Mouse (Mus musculus): ENCODE data around the gene Gfra1. TPM values are rescaled to one million over a fixed set of nuclear protein-coding genes. Genes with fewer than 3 reads are reported as not detected.

Gfra1 gene
- polyA plus RNA-seq, 1 experiment, result 25.1 TPM

GRCm38 (mm10) chr19:58295986-58296841 lies 159.5 kb downstream of the Gfra1 start:
- Histone ChIP-seq H3K4me3 (ENCODE audit: insufficient read depth, low read length) (no peak overlapping the region), H3K27ac (ENCODE audit: insufficient read depth, low read length) (no peak overlapping the region), H3K4me1 (ENCODE audit: control insufficient read depth, insufficient read depth, low read length) (no peaks in the 10 kb centered on the region)
- TF ChIP-seq POLR2A (IDR thresholded peaks at IDR 0.05; ENCODE audit: extremely low read depth, insufficient read depth, low read length) (no peak), CTCF (IDR thresholded peaks at IDR 0.05; ENCODE audit: extremely low read depth, insufficient read depth, low read length) (no peak)

GRCm38 (mm10) chr19:58288145-58288544 lies 167.6 kb downstream of the Gfra1 start:
- TF ChIP-seq POLR2A (IDR thresholded peaks at IDR 0.05; ENCODE audit: extremely low read depth, insufficient read depth, low read length), result no peak
- TF ChIP-seq CTCF (IDR thresholded peaks at IDR 0.05; ENCODE audit: extremely low read depth, insufficient read depth, low read length), result no peak
- no peak overlapping the region for H3K27ac ChIP-seq (ENCODE audit: insufficient read depth, low read length)
- no peaks in the 10 kb centered on the region for H3K4me1 ChIP-seq (ENCODE audit: control insufficient read depth, insufficient read depth, low read length)
- no peak overlapping the region for H3K4me3 ChIP-seq (ENCODE audit: insufficient read depth, low read length)

GRCm38 (mm10) chr19:58275281-58275680 lies 180.4 kb downstream of the Gfra1 start:
- Histone ChIP-seq H3K4me1 (ENCODE audit: control insufficient read depth, insufficient read depth, low read length) (peaks cover 1% of the 10 kb centered on the region), H3K4me3 (ENCODE audit: insufficient read depth, low read length) (no peak overlapping the region), H3K27ac (ENCODE audit: insufficient read depth, low read length) (no peak overlapping the region)
- no peak for TF ChIP-seq POLR2A (IDR thresholded peaks at IDR 0.05; ENCODE audit: extremely low read depth, insufficient read depth, low read length)
- no peak for TF ChIP-seq CTCF (IDR thresholded peaks at IDR 0.05; ENCODE audit: extremely low read depth, insufficient read depth, low read length)

GRCm38 (mm10) chr19:58271815-58272214 lies 183.9 kb downstream of the Gfra1 start:
- H3K27ac ChIP-seq (ENCODE audit: insufficient read depth, low read length), result no peak overlapping the region
- no peaks in the 10 kb centered on the region; the same call in 1 of the 2 replicates for H3K4me1 ChIP-seq (ENCODE audit: control insufficient read depth, insufficient read depth, low read length)
- TF ChIP-seq POLR2A (IDR thresholded peaks at IDR 0.05; ENCODE audit: extremely low read depth, insufficient read depth, low read length) (no peak), CTCF (IDR thresholded peaks at IDR 0.05; ENCODE audit: extremely low read depth, insufficient read depth, low read length) (no peak)
- H3K4me3 ChIP-seq (ENCODE audit: insufficient read depth, low read length), result no peak overlapping the region

GRCm38 (mm10) chr19:58270778-58271177 lies 184.9 kb downstream of the Gfra1 start:
- TF ChIP-seq CTCF (IDR thresholded peaks at IDR 0.05; ENCODE audit: extremely low read depth, insufficient read depth, low read length) (no peak), POLR2A (IDR thresholded peaks at IDR 0.05; ENCODE audit: extremely low read depth, insufficient read depth, low read length) (no peak)
- H3K4me3 ChIP-seq (ENCODE audit: insufficient read depth, low read length), result no peak overlapping the region
- no peaks in the 10 kb centered on the region; the same call in 1 of the 2 replicates for H3K4me1 ChIP-seq (ENCODE audit: control insufficient read depth, insufficient read depth, low read length)
- H3K27ac ChIP-seq (ENCODE audit: insufficient read depth, low read length), result no peak overlapping the region

- TF ChIP-seq POLR2A (IDR thresholded peaks at IDR 0.05; ENCODE audit: extremely low read depth, insufficient read depth, low read length), result no peak
- no peak for TF ChIP-seq CTCF (IDR thresholded peaks at IDR 0.05; ENCODE audit: extremely low read depth, insufficient read depth, low read length)
- H3K4me1 ChIP-seq (ENCODE audit: control insufficient read depth, insufficient read depth, low read length), result no peaks in the 10 kb centered on the region; the same call in 1 of the 2 replicates
These were observed 187.2 kb downstream of the Gfra1 start for GRCm38 (mm10) chr19:58268476-58268875.

GRCm38 (mm10) chr19:58266600-58266999 lies 189.1 kb downstream of the Gfra1 start:
- Histone ChIP-seq H3K4me1 (ENCODE audit: control insufficient read depth, insufficient read depth, low read length) (no peaks in the 10 kb centered on the region; the same call in 1 of the 2 replicates), H3K27ac (ENCODE audit: insufficient read depth, low read length) (no peak overlapping the region), H3K4me3 (ENCODE audit: insufficient read depth, low read length) (no peak overlapping the region)
- TF ChIP-seq POLR2A (IDR thresholded peaks at IDR 0.05; ENCODE audit: extremely low read depth, insufficient read depth, low read length) (no peak), CTCF (IDR thresholded peaks at IDR 0.05; ENCODE audit: extremely low read depth, insufficient read depth, low read length) (no peak)

More at GRCm38 (mm10) chr19:58268476-58268875, 187.2 kb downstream of the Gfra1 start:
- H3K27ac ChIP-seq (ENCODE audit: insufficient read depth, low read length), result no peak overlapping the region
- H3K4me3 ChIP-seq (ENCODE audit: insufficient read depth, low read length), result no peak overlapping the region

GRCm38 (mm10) chr19:58260934-58261333 lies 194.8 kb downstream of the Gfra1 start:
- no peak for TF ChIP-seq POLR2A (IDR thresholded peaks at IDR 0.05; ENCODE audit: extremely low read depth, insufficient read depth, low read length)
- TF ChIP-seq CTCF (IDR thresholded peaks at IDR 0.05; ENCODE audit: extremely low read depth, insufficient read depth, low read length), result no peak
- no peaks in the 10 kb centered on the region; the same call in 1 of the 2 replicates for H3K4me1 ChIP-seq (ENCODE audit: control insufficient read depth, insufficient read depth, low read length)
- no peak overlapping the region for H3K27ac ChIP-seq (ENCODE audit: insufficient read depth, low read length)
- H3K4me3 ChIP-seq (ENCODE audit: insufficient read depth, low read length), result no peak overlapping the region

GRCm38 (mm10) chr19:58259250-58259649 lies 196.5 kb downstream of the Gfra1 start:
- TF ChIP-seq POLR2A (IDR thresholded peaks at IDR 0.05; ENCODE audit: extremely low read depth, insufficient read depth, low read length), result no peak
- TF ChIP-seq CTCF (IDR thresholded peaks at IDR 0.05; ENCODE audit: extremely low read depth, insufficient read depth, low read length), result no peak
- H3K27ac ChIP-seq (ENCODE audit: insufficient read depth, low read length), result no peak overlapping the region
- H3K4me1 ChIP-seq (ENCODE audit: control insufficient read depth, insufficient read depth, low read length), result no peaks in the 10 kb centered on the region; the same call in 1 of the 2 replicates
- H3K4me3 ChIP-seq (ENCODE audit: insufficient read depth, low read length), result no peak overlapping the region

- Histone ChIP-seq H3K4me3 (ENCODE audit: insufficient read depth, low read length) (no peak overlapping the region), H3K27ac (ENCODE audit: insufficient read depth, low read length) (no peak overlapping the region), H3K4me1 (ENCODE audit: control insufficient read depth, insufficient read depth, low read length) (no peaks in the 10 kb centered on the region; the same call in 1 of the 2 replicates)
- TF ChIP-seq CTCF (IDR thresholded peaks at IDR 0.05; ENCODE audit: extremely low read depth, insufficient read depth, low read length), result no peak
- no peak for TF ChIP-seq POLR2A (IDR thresholded peaks at IDR 0.05; ENCODE audit: extremely low read depth, insufficient read depth, low read length)
These were observed 199.2 kb downstream of the Gfra1 start for GRCm38 (mm10) chr19:58256485-58256884.

Data from cortical plate, adult 2 months (tissue).